Mouse (Mus musculus) heart, postnatal 0 days (tissue): Measurements from ENCODE around the gene Agmo. TPM values are rescaled to one million over a fixed set of nuclear protein-coding genes. Genes with fewer than 3 reads are reported as not detected.

ENCODE experiments used
- ATAC-seq: fragments of 200-750 bp; cut with Nextera tagmentation; 2 replicates; pipeline ENCODE4 v1.8.0; 2017; ENCODE audit warnings: low read depth, moderate number of reproducible peaks, moderate library complexity; ENCODE audit not compliant: insufficient read depth
- DNase-seq: peaks from one replicate; pipeline ENCODE4 v3.0.0-alpha.2; 2016; ENCODE audit warnings: low spot score
- H3K27ac ChIP-seq: fragments of 300-500 bp; sonication (generic); 2 replicates; pipeline ENCODE4 v1.5.1; 2014; ENCODE audit warnings: low read depth, mild to moderate bottlenecking
- H3K27me3 ChIP-seq: fragments of 300-500 bp; sonication (generic); 2 replicates; pipeline ENCODE4 v1.6.1; 2014; ENCODE audit warnings: low read length, mixed read lengths; ENCODE audit not compliant: control insufficient read depth, insufficient read depth
- H3K36me3 ChIP-seq: fragments of 300-500 bp; sonication (generic); replicated peaks from 2 replicates; pipeline ENCODE4 v1.6.1; 2014; ENCODE audit warnings: low read length, mixed read lengths; ENCODE audit not compliant: control insufficient read depth, insufficient read depth
- H3K4me1 ChIP-seq: fragments of 300-500 bp; sonication (generic); 2 replicates; pipeline ENCODE4 v1.6.1; 2014; ENCODE audit warnings: antibody characterized with exemption; ENCODE audit not compliant: control insufficient read depth, insufficient read depth
- H3K4me2 ChIP-seq: fragments of 300-500 bp; sonication (generic); 2 replicates; pipeline ENCODE4 v1.6.1; 2014; ENCODE audit warnings: low read depth, mild to moderate bottlenecking, low read length, moderate library complexity
- H3K4me3 ChIP-seq: fragments of 300-500 bp; sonication (generic); 2 replicates; pipeline ENCODE4 v1.5.1; 2014; ENCODE audit warnings: low read depth, low read length
- H3K9ac ChIP-seq: fragments of 300-500 bp; sonication (generic); replicated peaks from 2 replicates; pipeline ENCODE4 v1.6.1; 2014; ENCODE audit warnings: low read depth, low read length, mixed read lengths
- H3K9me3 ChIP-seq: fragments of 300-500 bp; sonication (generic); replicated peaks from 2 replicates; pipeline ENCODE4 v1.6.1; 2016; ENCODE audit warnings: low read length; ENCODE audit not compliant: control insufficient read depth
- CTCF ChIP-seq: IDR thresholded peaks from 2 replicates; pipeline ENCODE4 v1.5.1; 2016; ENCODE audit warnings: antibody characterized with exemption, control low read depth, low read depth
- EP300 ChIP-seq: IDR thresholded peaks from 2 replicates; pipeline ENCODE4 v1.6.1; 2016; ENCODE audit warnings: antibody characterized with exemption, low read depth
- WGBS: fragments of 180-500 bp; shearing (Covaris S2); extraction: QIAGEN DNeasy Blood & Tissue Kit; methylation state at CpG from one replicate; pipeline ENCODE4 v1.1.7; 2014; 5-methylcytosine and 5-hydroxymethylcytosine counted together
- polyA plus RNA-seq: library from polyadenylated mRNA; unstranded; fragments of >200 nt; fragmentation: Nextera tagmentation; extraction: Ambion mirVana; gene quantifications from 2 replicates; pipeline ENCODE4 v1.2.1, GENCODE M21; 2015
- total RNA-seq: library from RNA; depleted of rRNA; stranded (reverse); fragments of >200 nt; gene quantifications from 2 replicates; pipeline ENCODE4 v1.2.3, GENCODE M21; 2014; ENCODE audit warnings: low replicate concordance; rRNA removed

Gene Agmo
- total and polyA plus RNA-seq, 2 experiments from 2014 or later, result 0.70 to 1.9 TPM

GRCm38 (mm10) chr12:37592853-37593252, 351.4 kb downstream of the Agmo start:
- Histone ChIP-seq H3K27ac (no peak overlapping the region), H3K9ac (no peak overlapping the region), H3K4me1 (no peaks in the 10 kb centered on the region), H3K4me2 (no peak overlapping the region), H3K27me3 (no peaks in the 10 kb centered on the region), H3K4me3 (no peak overlapping the region), H3K36me3 (no peaks in the 10 kb centered on the region), H3K9me3 (no peaks in the 10 kb centered on the region)
- ATAC-seq (no peak), DNase-seq (no peak)
- TF ChIP-seq CTCF, result no peak
- TF ChIP-seq EP300, result no peak
- 52% methylated on average over 3 of the region's 3 CpGs for WGBS

- no peak for TF ChIP-seq EP300
- no peak for TF ChIP-seq CTCF
- H3K4me2 ChIP-seq, result no peak overlapping the region
- H3K4me3 ChIP-seq, result no peak overlapping the region
- no peak overlapping the region for H3K27ac ChIP-seq
- H3K4me1 ChIP-seq, result no peaks in the 10 kb centered on the region
- no peak for DNase-seq
- WGBS, result 84% methylated on average over 4 of the region's 4 CpGs
- no peak overlapping the region for H3K9ac ChIP-seq
- ATAC-seq, result no peak
- H3K27me3 ChIP-seq, result no peaks in the 10 kb centered on the region
- no peaks in the 10 kb centered on the region for H3K36me3 ChIP-seq
- H3K9me3 ChIP-seq, result no peaks in the 10 kb centered on the region
Measured at GRCm38 (mm10) chr12:37612837-37613236, 371.4 kb downstream of the Agmo start.

- H3K27me3 ChIP-seq, result no peaks in the 10 kb centered on the region
- H3K9me3 ChIP-seq, result no peaks in the 10 kb centered on the region
- WGBS, result 73% methylated on average over 2 of the region's 2 CpGs
- H3K27ac ChIP-seq, result no peak overlapping the region
- no peaks in the 10 kb centered on the region for H3K4me1 ChIP-seq
- no peak for ATAC-seq
- no peak overlapping the region for H3K9ac ChIP-seq
- no peak for DNase-seq
- H3K4me2 ChIP-seq, result no peak overlapping the region
- no peak overlapping the region for H3K4me3 ChIP-seq
- TF ChIP-seq EP300, result no peak
- TF ChIP-seq CTCF, result no peak
- no peaks in the 10 kb centered on the region for H3K36me3 ChIP-seq
Measured at GRCm38 (mm10) chr12:37614769-37615168, 373.3 kb downstream of the Agmo start.

- H3K27me3 ChIP-seq, result no peaks in the 10 kb centered on the region
- no peaks in the 10 kb centered on the region for H3K4me1 ChIP-seq
- no peak overlapping the region for H3K4me2 ChIP-seq
- no peaks in the 10 kb centered on the region for H3K9me3 ChIP-seq
- ATAC-seq, result no peak
- no peak overlapping the region for H3K9ac ChIP-seq
- TF ChIP-seq EP300 (no peak), CTCF (no peak)
- H3K36me3 ChIP-seq, result no peaks in the 10 kb centered on the region
- no peak overlapping the region for H3K27ac ChIP-seq
- H3K4me3 ChIP-seq, result no peak overlapping the region
- DNase-seq, result no peak
Measured at GRCm38 (mm10) chr12:37624078-37624477, 382.6 kb downstream of the Agmo start.

Other genes with a start within 250 kb of the Agmo start
- gene Meox2, start 133.1 kb upstream of the Agmo start, total RNA-seq, result 8.9 and 26.6 TPM in 2 replicates
- 9.3 and 9.4 TPM in 2 replicates for gene Meox2, start 133.1 kb upstream of the Agmo start, polyA plus RNA-seq